Mouse (Mus musculus): ENCODE results near the gene Actl6b.

- TF ChIP-seq CTCF (IDR thresholded peaks at IDR 0.05 in 2 of 3, conservative IDR thresholded peaks at IDR 0.05 in 1 of 3; ENCODE audit: control insufficient read depth in 1 of 3, insufficient read depth in 1 of 3, low read depth in 2 of 3, low read length in 3 of 3, poor library complexity in 1 of 3, severe bottlenecking in 1 of 3) (no peak), ZNF384 (IDR thresholded peaks at IDR 0.05; ENCODE audit: low read depth, low read length) (no peak), ZKSCAN1 (IDR thresholded peaks at IDR 0.05; ENCODE audit: low read depth, low read length) (no peak), E2F4 (IDR thresholded peaks at IDR 0.05; ENCODE audit: borderline replicate concordance, low read depth, low read length) (no peak), POLR2A (IDR thresholded peaks at IDR 0.05; ENCODE audit: control insufficient read depth in 1 of 2, insufficient read depth in 1 of 2, low read depth in 1 of 2, low read length in 2 of 2, poor library complexity in 1 of 2) (no peak)
Measured at GRCm38 (mm10) chr5:137530588-137531413, 22.5 kb upstream of the Actl6b start.

All from MEL (cell line).